Mouse (Mus musculus): ENCODE results near the gene S100a10. TPM values are rescaled to one million over a fixed set of nuclear protein-coding genes. Genes with fewer than 3 reads are reported as not detected.

Gene S100a10
- polyA plus RNA-seq, 1 experiment: 468 TPM

GRCm38 (mm10) chr3:93590256-93590655 lies 35.4 kb downstream of the S100a10 start:
- Histone ChIP-seq H3K27ac (ENCODE audit: insufficient read depth, low read length) (no peak overlapping the region), H3K9ac (ENCODE audit: low read depth, poor library complexity, severe bottlenecking) (no peak overlapping the region), H3K9me3 (replicated peaks; ENCODE audit: control insufficient read depth, insufficient read depth, low read length, poor library complexity, severe bottlenecking) (no peaks in the 10 kb centered on the region), H3K36me3 (ENCODE audit: control insufficient read depth, insufficient read depth, low read length, poor library complexity, severe bottlenecking) (no peaks in the 10 kb centered on the region), H3K27me3 (ENCODE audit: control insufficient read depth, insufficient read depth, low read length, poor library complexity, severe bottlenecking) (no peaks in the 10 kb centered on the region; the same call in 1 of the 2 replicates), H3K4me1 (ENCODE audit: control insufficient read depth, insufficient read depth, low read length) (no peaks in the 10 kb centered on the region), H3K4me3 (ENCODE audit: low read depth, low read length) (no peak overlapping the region)
- TF ChIP-seq CTCF (IDR thresholded peaks at IDR 0.05; ENCODE audit: low read depth, low read length) (no peak), POLR2A (IDR thresholded peaks at IDR 0.05; ENCODE audit: insufficient read depth, low read length) (no peak), EP300 (IDR thresholded peaks at IDR 0.05; ENCODE audit: insufficient read depth, low read depth, low read length) (no peak)

DNA sequence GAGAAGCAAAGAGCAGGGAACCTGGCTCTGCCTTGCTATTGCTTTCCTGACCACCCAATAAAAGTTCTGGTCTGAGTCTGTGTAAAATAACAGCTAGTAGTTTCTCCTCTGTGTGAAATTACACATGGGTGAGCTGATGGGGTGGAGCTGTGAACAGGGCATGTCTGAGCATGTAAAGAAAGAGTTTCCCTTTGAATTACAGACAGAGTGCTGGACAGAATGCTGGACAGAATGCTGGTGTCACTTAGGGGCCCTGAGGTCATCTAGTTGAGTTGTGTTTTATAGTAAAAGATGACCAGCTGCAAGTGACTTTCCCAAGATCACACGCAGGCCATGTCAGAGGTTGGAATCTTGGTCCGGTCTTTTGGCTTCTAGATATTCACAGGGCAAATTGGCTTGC lies 37.2 kb downstream of the S100a10 start:
- TF ChIP-seq CTCF (IDR thresholded peaks at IDR 0.05; ENCODE audit: low read depth, low read length) (no peak), POLR2A (IDR thresholded peaks at IDR 0.05; ENCODE audit: insufficient read depth, low read length) (no peak), EP300 (IDR thresholded peaks at IDR 0.05; ENCODE audit: insufficient read depth, low read depth, low read length) (no peak)
- no peak overlapping the region for H3K4me3 ChIP-seq (ENCODE audit: low read depth, low read length)
- H3K27me3 ChIP-seq (ENCODE audit: control insufficient read depth, insufficient read depth, low read length, poor library complexity, severe bottlenecking): no peaks in the 10 kb centered on the region; the same call in 1 of the 2 replicates
- no peak overlapping the region for H3K27ac ChIP-seq (ENCODE audit: insufficient read depth, low read length)
- no peaks in the 10 kb centered on the region for H3K4me1 ChIP-seq (ENCODE audit: control insufficient read depth, insufficient read depth, low read length)
- H3K9ac ChIP-seq (ENCODE audit: low read depth, poor library complexity, severe bottlenecking): no peak overlapping the region
- no peaks in the 10 kb centered on the region for H3K9me3 ChIP-seq (replicated peaks; ENCODE audit: control insufficient read depth, insufficient read depth, low read length, poor library complexity, severe bottlenecking)
- no peaks in the 10 kb centered on the region for H3K36me3 ChIP-seq (ENCODE audit: control insufficient read depth, insufficient read depth, low read length, poor library complexity, severe bottlenecking)

DNA sequence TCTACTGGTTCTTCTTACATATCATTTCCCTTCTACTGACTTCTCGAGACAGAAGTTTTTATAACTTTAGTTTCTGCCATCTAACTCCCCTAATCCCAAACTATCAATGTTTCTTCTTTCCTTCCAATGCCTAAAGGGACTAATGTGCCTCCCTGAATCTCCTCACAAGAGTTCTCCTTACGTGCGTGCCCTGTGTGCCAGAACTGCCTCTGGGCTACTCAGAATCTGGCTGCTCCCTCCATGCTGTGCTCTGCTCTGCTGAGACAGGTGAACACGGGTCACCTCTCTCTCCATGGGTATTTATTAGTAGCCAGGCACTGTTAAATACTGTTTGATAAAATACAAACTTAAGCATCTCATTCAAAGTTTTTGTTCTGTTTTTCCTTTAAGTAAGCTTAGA lies 38.1 kb downstream of the S100a10 start:
- no peaks in the 10 kb centered on the region; the same call in 1 of the 2 replicates for H3K27me3 ChIP-seq (ENCODE audit: control insufficient read depth, insufficient read depth, low read length, poor library complexity, severe bottlenecking)
- no peak overlapping the region for H3K27ac ChIP-seq (ENCODE audit: insufficient read depth, low read length)
- TF ChIP-seq EP300 (IDR thresholded peaks at IDR 0.05; ENCODE audit: insufficient read depth, low read depth, low read length) (no peak), POLR2A (IDR thresholded peaks at IDR 0.05; ENCODE audit: insufficient read depth, low read length) (no peak), CTCF (IDR thresholded peaks at IDR 0.05; ENCODE audit: low read depth, low read length) (no peak)
- H3K9ac ChIP-seq (ENCODE audit: low read depth, poor library complexity, severe bottlenecking): no peak overlapping the region
- H3K36me3 ChIP-seq (ENCODE audit: control insufficient read depth, insufficient read depth, low read length, poor library complexity, severe bottlenecking): no peaks in the 10 kb centered on the region
- peaks cover 4% of the 10 kb centered on the region for H3K4me1 ChIP-seq (ENCODE audit: control insufficient read depth, insufficient read depth, low read length)
- H3K4me3 ChIP-seq (ENCODE audit: low read depth, low read length): no peak overlapping the region
- H3K9me3 ChIP-seq (replicated peaks; ENCODE audit: control insufficient read depth, insufficient read depth, low read length, poor library complexity, severe bottlenecking): no peaks in the 10 kb centered on the region

DNA sequence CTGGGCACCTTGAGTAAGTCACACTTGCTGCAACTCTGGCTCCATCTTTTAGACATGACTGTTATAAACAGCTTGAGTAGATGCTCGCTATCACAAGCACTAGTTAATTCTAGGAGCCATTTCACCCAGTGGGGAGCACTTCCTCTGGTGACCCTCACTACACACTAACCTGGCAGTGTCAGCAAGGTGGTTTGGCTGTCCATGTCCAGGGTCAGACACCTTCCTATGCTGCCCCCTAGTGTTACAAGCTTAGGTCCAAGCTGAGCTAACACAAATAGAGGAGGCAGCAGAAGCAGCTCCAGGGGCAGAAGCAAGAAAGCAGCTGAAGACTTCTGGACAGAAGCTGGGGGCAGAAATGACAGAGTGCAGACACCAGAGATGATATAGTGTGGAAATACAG lies 38.6 kb downstream of the S100a10 start:
- no peak overlapping the region for H3K27ac ChIP-seq (ENCODE audit: insufficient read depth, low read length)

DNA sequence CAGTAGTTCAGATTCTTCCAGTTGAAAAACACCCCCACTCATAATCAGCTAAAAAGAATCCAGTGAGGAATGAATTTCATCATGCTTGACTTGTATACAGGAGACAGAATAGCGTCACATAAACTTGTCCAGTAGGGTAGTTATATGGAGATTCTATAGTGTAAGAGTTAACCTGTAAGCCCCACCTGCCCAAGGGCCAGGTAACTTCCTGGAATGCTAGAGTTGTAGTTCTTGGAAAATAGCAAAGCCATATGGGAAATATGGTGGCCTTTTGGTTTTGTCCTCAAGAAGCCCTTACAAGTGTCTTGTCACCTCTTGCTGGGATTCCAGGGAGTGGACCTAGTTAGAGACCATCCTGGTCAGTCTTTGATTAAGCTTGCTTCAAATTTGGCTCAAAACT lies 41.8 kb downstream of the S100a10 start:
- no peak overlapping the region for H3K9ac ChIP-seq (ENCODE audit: low read depth, poor library complexity, severe bottlenecking)
- no peaks in the 10 kb centered on the region for H3K36me3 ChIP-seq (ENCODE audit: control insufficient read depth, insufficient read depth, low read length, poor library complexity, severe bottlenecking)
- peaks cover 4% of the 10 kb centered on the region for H3K4me1 ChIP-seq (ENCODE audit: control insufficient read depth, insufficient read depth, low read length)
- H3K27ac ChIP-seq (ENCODE audit: insufficient read depth, low read length): peak overlapping the region; percentile 76
- peaks cover 5% of the 10 kb centered on the region for H3K9me3 ChIP-seq (replicated peaks; ENCODE audit: control insufficient read depth, insufficient read depth, low read length, poor library complexity, severe bottlenecking)
- no peak overlapping the region for H3K4me3 ChIP-seq (ENCODE audit: low read depth, low read length)
- no peaks in the 10 kb centered on the region; the same call in 1 of the 2 replicates for H3K27me3 ChIP-seq (ENCODE audit: control insufficient read depth, insufficient read depth, low read length, poor library complexity, severe bottlenecking)
- TF ChIP-seq POLR2A (IDR thresholded peaks at IDR 0.05; ENCODE audit: insufficient read depth, low read length): no peak
- no peak for TF ChIP-seq EP300 (IDR thresholded peaks at IDR 0.05; ENCODE audit: insufficient read depth, low read depth, low read length)
- TF ChIP-seq CTCF (IDR thresholded peaks at IDR 0.05; ENCODE audit: low read depth, low read length): no peak

More for the DNA sequence above, 38.6 kb downstream of the S100a10 start:
- H3K36me3 ChIP-seq (ENCODE audit: control insufficient read depth, insufficient read depth, low read length, poor library complexity, severe bottlenecking): no peaks in the 10 kb centered on the region
- TF ChIP-seq CTCF (IDR thresholded peaks at IDR 0.05; ENCODE audit: low read depth, low read length) (peak; percentile 83), EP300 (IDR thresholded peaks at IDR 0.05; ENCODE audit: insufficient read depth, low read depth, low read length) (no peak)
- no peak overlapping the region for H3K4me3 ChIP-seq (ENCODE audit: low read depth, low read length)
- H3K9me3 ChIP-seq (replicated peaks; ENCODE audit: control insufficient read depth, insufficient read depth, low read length, poor library complexity, severe bottlenecking): 0 out of 2 replicates have a peak, but pooled peaks cover under 1% of the 10 kb centered on the region
- H3K9ac ChIP-seq (ENCODE audit: low read depth, poor library complexity, severe bottlenecking): no peak overlapping the region
- peaks cover 4% of the 10 kb centered on the region for H3K4me1 ChIP-seq (ENCODE audit: control insufficient read depth, insufficient read depth, low read length)
- no peaks in the 10 kb centered on the region; the same call in 1 of the 2 replicates for H3K27me3 ChIP-seq (ENCODE audit: control insufficient read depth, insufficient read depth, low read length, poor library complexity, severe bottlenecking)

DNA sequence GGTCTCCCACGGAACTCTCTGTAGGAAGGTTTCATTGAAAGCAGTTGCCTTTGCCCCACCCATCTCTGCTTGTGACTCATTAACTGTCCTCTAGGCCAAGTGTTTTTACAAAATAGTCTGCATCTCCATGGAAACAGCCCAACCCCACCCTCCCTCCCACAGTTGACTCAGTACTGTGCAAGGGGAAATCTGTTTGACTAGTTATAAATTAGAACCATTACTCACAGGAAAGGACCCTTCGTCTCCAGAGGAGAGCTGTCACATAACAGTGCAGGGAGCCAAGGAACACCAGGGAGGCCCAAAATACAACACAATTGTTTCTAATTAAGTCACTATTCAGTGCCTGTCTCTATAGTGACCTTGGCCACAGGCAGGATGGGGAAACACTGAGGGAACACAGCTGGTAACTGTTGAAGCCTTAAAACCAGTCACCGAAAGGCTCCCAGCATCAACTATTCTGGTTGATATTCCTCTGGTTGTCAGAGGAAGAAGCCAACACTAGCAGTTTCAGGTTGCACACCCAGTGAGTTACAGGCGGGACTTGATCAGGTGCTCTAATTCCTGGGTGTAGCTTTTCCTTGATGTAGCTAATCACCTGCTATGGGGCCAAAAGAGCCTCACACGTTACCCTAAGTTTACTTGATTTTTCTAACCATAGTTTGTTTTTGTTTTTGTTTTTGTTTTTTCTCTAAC lies 42.5 kb downstream of the S100a10 start:
- H3K27ac ChIP-seq (ENCODE audit: insufficient read depth, low read length): peak overlapping the region; percentile 76
- H3K4me1 ChIP-seq (ENCODE audit: control insufficient read depth, insufficient read depth, low read length): peaks cover 4% of the 10 kb centered on the region
- no peak for TF ChIP-seq CTCF (IDR thresholded peaks at IDR 0.05; ENCODE audit: low read depth, low read length)
- TF ChIP-seq POLR2A (IDR thresholded peaks at IDR 0.05; ENCODE audit: insufficient read depth, low read length): no peak
- no peak for TF ChIP-seq EP300 (IDR thresholded peaks at IDR 0.05; ENCODE audit: insufficient read depth, low read depth, low read length)
- H3K9me3 ChIP-seq (replicated peaks; ENCODE audit: control insufficient read depth, insufficient read depth, low read length, poor library complexity, severe bottlenecking): peaks cover 5% of the 10 kb centered on the region
- no peaks in the 10 kb centered on the region for H3K36me3 ChIP-seq (ENCODE audit: control insufficient read depth, insufficient read depth, low read length, poor library complexity, severe bottlenecking)
- no peak overlapping the region for H3K9ac ChIP-seq (ENCODE audit: low read depth, poor library complexity, severe bottlenecking)
- H3K4me3 ChIP-seq (ENCODE audit: low read depth, low read length): no peak overlapping the region
- H3K27me3 ChIP-seq (ENCODE audit: control insufficient read depth, insufficient read depth, low read length, poor library complexity, severe bottlenecking): no peaks in the 10 kb centered on the region; the same call in 1 of the 2 replicates
